Mouse (Mus musculus): ENCODE measurements at regions not wholly inside any gene's neighbourhood (a gene's known extent, or its start where the extent isn't known, plus 50 kb on each side); places are given as distances from the start of the nearest gene placed in this dataset.

- no peak for TF ChIP-seq EP300 (IDR thresholded peaks at IDR 0.05; ENCODE audit: insufficient read depth, low read depth, low read length)
- no peak for TF ChIP-seq POLR2A (IDR thresholded peaks at IDR 0.05; ENCODE audit: insufficient read depth, low read length)
- no peak for TF ChIP-seq CTCF (IDR thresholded peaks at IDR 0.05; ENCODE audit: low read depth, low read length)
Measured at GRCm38 (mm10) chr5:119402651-119403050, 267.8 kb upstream of the Tbx3 start.

Measured in ES-Bruce4 (cell line).